Mouse (Mus musculus) forebrain, embryonic 15.5 days (tissue): ENCODE results near the gene Rab3gap1. TPM values are rescaled to one million over a fixed set of nuclear protein-coding genes. Genes with fewer than 3 reads are reported as not detected.
A peak's percentile ranks its signal among the peaks of the same experiment; 100 is the strongest.

Experiments
- ATAC-seq: fragments of 200-750 bp; cut with Nextera tagmentation; replicated peaks from 2 replicates; pipeline ENCODE4 v1.8.0; 2017; ENCODE audit warnings: mild to moderate bottlenecking, moderate TSS enrichment, moderate library complexity
- H3K27ac ChIP-seq: fragments of 300-500 bp; sonication (generic); replicated peaks from 2 replicates; pipeline ENCODE4 v1.5.1; 2015; ENCODE audit warnings: mild to moderate bottlenecking, inconsistent platforms
- H3K27me3 ChIP-seq: fragments of 300-500 bp; sonication (generic); 2 replicates; pipeline ENCODE4 v1.6.1; 2015; ENCODE audit warnings: inconsistent platforms
- H3K36me3 ChIP-seq: fragments of 300-500 bp; sonication (generic); 2 replicates; pipeline ENCODE4 v1.6.1; 2015; ENCODE audit warnings: mild to moderate bottlenecking, inconsistent platforms
- H3K4me1 ChIP-seq: fragments of 300-500 bp; sonication (generic); 2 replicates; pipeline ENCODE4 v1.6.1; 2015; ENCODE audit warnings: inconsistent platforms
- H3K4me2 ChIP-seq: fragments of 300-500 bp; sonication (generic); replicated peaks from 2 replicates; pipeline ENCODE4 v1.6.1; 2015; ENCODE audit warnings: mild to moderate bottlenecking, inconsistent platforms
- H3K4me3 ChIP-seq: fragments of 300-500 bp; sonication (generic); 2 replicates; pipeline ENCODE4 v1.5.1; 2015; ENCODE audit warnings: mild to moderate bottlenecking, inconsistent platforms
- H3K9ac ChIP-seq: fragments of 300-500 bp; sonication (generic); replicated peaks from 2 replicates; pipeline ENCODE4 v1.6.1; 2015; ENCODE audit warnings: mild to moderate bottlenecking, inconsistent platforms
- H3K9me3 ChIP-seq: fragments of 300-500 bp; sonication (generic); 2 replicates; pipeline ENCODE4 v1.6.1; 2016; ENCODE audit warnings: inconsistent platforms
- WGBS: fragments of 180-500 bp; shearing (Covaris S2); methylation state at CpG from one replicate; pipeline ENCODE4 v1.1.7; 2015; ENCODE audit warnings: mixed read lengths; 5-methylcytosine and 5-hydroxymethylcytosine counted together
- polyA plus RNA-seq: library from polyadenylated mRNA; unstranded; fragments of >200 nt; fragmentation: Nextera tagmentation; extraction: Ambion mirVana; gene quantifications from 2 replicates; pipeline ENCODE4 v1.2.1, GENCODE M21; 2015

The Rab3gap1 gene
- polyA plus RNA-seq, 1 experiment from 2014 or later: 19.2 TPM

GRCm38 (mm10) chr1:127989387-127989786 is 120.8 kb downstream of the Rab3gap1 start:
- 77% methylated on average over 4 of the region's 4 CpGs for WGBS
- no peak overlapping the region for H3K9ac ChIP-seq

DNA sequence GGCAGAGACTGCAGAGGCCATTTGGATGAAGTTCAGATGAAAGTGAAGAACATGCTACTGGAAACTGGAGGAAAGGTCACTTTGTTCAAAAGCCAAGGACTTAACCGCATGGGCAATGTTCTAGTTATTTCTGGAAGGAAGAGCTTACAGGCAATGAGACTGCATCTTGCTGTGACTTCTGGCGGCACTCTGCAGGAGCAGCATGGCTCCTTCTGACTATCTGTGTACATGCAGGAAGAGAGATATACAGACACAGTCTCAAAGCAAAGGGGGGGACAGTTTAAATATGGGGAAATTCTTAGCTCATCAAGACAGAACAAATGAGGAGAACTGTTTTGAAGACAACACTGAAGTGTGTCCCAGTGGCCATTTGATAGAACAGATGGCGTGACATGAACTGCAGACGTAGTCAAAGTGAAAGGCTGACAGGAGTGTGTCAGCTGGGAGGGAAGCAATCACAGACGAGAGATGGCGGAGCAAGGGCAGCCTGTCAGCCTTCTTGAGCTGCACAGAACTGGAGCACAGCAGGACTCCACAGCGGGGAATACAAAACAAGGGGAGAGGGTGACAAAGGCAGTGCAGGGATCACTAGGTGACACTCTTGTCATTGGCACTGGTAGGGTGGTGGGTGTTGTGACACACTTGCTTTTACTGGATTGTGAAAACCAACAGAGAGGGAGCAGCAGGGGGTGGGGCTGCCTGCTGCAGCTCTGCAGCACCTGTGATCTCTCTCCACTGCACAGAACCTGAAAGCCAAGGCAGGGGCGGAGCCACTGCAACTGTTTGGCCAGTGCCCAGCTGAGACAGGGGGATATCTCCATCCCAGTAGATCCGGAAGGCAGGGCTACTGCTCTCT is 121.5 kb downstream of the Rab3gap1 start:
- H3K4me2 ChIP-seq: 0 out of 2 replicates have a peak overlapping the region, but pooled peaks have one; percentile 2
- peak; percentile 87 for ATAC-seq
- H3K27me3 ChIP-seq: no peaks in the 10 kb centered on the region
- WGBS: 37% methylated on average over 9 of the region's 9 CpGs
- H3K4me3 ChIP-seq: no peak overlapping the region
- peaks cover 11% of the 10 kb centered on the region for H3K4me1 ChIP-seq
- no peaks in the 10 kb centered on the region for H3K36me3 ChIP-seq
- H3K9ac ChIP-seq: no peak overlapping the region
- H3K27ac ChIP-seq: peak overlapping the region; percentile 85
- no peaks in the 10 kb centered on the region for H3K9me3 ChIP-seq

More at GRCm38 (mm10) chr1:127989387-127989786, 120.8 kb downstream of the Rab3gap1 start:
- peak overlapping the region; percentile 85 for H3K27ac ChIP-seq
- H3K9me3 ChIP-seq: no peaks in the 10 kb centered on the region
- no peaks in the 10 kb centered on the region for H3K27me3 ChIP-seq
- H3K4me2 ChIP-seq: no peak overlapping the region
- no peak overlapping the region for H3K4me3 ChIP-seq
- no peak for ATAC-seq
- no peaks in the 10 kb centered on the region for H3K36me3 ChIP-seq
- peaks cover 11% of the 10 kb centered on the region for H3K4me1 ChIP-seq

Other genes with a start within 250 kb of the Rab3gap1 start
- gene Tmem163, start 189.2 kb upstream of the Rab3gap1 start, polyA plus RNA-seq: 17.3 and 18.8 TPM in 2 replicates
- 0.09 TPM in 1 of 2 replicates, not detected in the other for gene Acmsd, start 139.4 kb upstream of the Rab3gap1 start, polyA plus RNA-seq
- gene Ccnt2, start 94.6 kb upstream of the Rab3gap1 start, polyA plus RNA-seq: 109 and 115 TPM in 2 replicates
- 0.28 and 0.53 TPM in 2 replicates for gene Map3k19, start 13.7 kb upstream of the Rab3gap1 start, polyA plus RNA-seq
- gene Zranb3, start 234.3 kb downstream of the Rab3gap1 start, polyA plus RNA-seq: 4.7 and 4.9 TPM in 2 replicates
- 96.8 and 99.4 TPM in 2 replicates for gene R3hdm1, start 234.5 kb downstream of the Rab3gap1 start, polyA plus RNA-seq